Mouse (Mus musculus): ENCODE data around the gene Actr5. TPM values are rescaled to one million over a fixed set of nuclear protein-coding genes. Genes with fewer than 3 reads are reported as not detected.

The Actr5 gene
- polyA plus RNA-seq, 2 experiments from 2014 or later: 2.1 to 2.9 TPM

DNA sequence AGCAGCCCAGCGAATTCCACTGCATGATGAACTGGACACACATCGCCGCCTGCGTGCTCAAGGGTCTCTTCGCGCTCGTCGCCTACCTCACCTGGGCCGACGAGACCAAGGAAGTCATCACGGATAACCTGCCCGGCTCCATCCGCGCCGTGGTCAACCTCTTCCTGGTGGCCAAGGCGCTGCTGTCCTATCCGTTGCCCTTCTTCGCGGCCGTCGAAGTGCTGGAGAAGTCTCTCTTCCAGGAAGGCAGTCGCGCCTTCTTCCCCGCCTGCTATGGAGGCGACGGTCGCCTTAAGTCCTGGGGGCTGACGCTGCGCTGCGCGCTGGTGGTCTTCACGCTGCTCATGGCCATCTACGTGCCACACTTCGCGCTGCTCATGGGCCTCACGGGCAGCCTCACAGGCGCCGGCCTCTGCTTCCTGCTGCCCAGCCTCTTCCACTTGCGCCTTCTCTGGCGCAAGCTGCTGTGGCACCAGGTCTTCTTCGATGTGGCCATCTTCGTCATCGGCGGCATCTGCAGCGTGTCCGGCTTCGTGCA is 10.2 kb upstream of the Actr5 start:
- no peak for ATAC-seq

DNA sequence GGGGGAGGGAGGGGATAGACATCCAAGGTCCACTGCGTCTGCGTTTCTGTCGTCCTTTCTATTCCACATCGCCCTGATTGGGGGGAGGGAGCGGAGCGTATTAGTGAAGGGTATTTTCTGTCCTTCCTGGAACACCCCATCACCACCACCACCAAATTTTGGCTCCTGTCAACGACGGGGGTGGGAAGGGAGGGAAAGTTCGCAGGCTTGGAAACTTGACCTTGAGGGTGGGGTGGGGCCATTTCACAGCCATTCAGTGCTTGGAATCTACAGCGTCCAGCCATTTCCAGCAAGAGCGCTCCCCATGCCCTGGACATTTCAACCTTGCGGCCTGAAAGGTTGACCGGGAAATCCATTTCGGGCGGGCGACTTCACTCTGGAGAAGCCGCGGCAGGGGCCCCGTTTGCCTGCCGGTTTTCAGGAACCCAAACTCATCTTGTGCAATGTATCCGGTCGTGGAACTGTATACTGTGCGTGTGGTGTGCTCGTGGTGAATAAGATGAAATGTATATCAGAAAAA is 9.5 kb upstream of the Actr5 start:
- no peak for ATAC-seq

DNA sequence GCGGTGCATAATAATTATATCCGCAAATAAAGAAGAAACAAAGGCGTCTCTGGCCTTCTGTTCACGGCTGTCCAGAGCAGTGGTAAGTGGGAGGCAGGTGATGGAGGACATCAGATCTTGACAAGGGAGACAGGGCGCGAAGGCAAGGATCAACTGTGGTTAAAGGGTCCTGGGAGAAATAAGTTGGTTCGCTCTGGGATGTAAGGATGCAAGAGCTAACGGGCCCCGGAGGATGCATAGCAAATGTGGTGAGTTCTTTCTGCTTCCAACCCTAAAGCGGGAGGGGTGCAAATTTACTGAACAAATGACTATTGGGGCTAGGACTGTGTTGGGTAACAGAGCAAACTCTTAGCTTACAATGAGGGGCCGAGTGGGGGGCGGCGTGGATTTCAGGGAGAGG is 9.0 kb upstream of the Actr5 start:
- no peak for ATAC-seq

DNA sequence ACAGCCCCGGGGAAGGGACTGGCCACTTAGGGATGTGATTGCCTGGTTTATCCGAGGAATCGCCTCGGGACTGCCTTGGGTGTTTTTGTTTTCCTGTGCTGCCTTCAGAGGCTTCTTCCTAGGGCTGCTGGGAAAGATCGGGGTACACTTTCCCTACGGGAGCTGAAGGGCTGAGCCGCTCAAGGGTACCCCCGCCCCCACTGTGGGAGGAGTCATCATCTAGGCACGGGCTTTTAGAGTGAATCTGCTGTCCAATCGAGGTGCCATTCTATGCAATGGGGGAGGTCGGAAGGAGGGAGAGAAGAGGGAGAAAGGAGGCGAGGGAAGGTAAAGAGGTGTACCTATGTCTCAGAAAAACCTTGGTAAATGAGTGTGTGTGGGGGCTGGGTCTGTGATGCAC is 8.4 kb upstream of the Actr5 start:
- ATAC-seq: no peak

- no peak for ATAC-seq
Measured at GRCm38 (mm10) chr2:158616790-158617189, 7.9 kb upstream of the Actr5 start.

GRCm38 (mm10) chr2:158625231-158625630 is 543 bp downstream of the Actr5 start:
- peak; percentile 29 for ATAC-seq

DNA sequence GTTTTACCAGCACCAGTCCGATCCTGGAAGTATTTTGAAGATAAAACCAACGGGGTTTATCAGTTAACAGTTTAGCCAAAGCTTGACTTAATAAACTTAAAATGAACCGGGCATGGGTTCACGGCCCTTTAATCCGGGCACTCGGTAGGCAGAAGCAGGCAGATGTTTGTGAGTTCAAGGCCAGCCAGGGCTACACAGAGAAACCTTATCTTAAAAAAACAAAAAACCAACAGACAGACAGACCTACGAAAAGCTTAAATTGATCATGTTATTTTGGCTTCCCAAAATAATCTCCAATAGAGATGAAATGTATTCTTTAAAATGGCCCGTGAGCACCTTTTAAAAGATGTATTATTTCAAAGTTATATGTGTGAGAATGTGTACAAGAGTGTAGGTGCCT is 1.0 kb downstream of the Actr5 start:
- ATAC-seq: no peak

GRCm38 (mm10) chr2:158628858-158629257 is 4.2 kb downstream of the Actr5 start:
- no peak for ATAC-seq

DNA sequence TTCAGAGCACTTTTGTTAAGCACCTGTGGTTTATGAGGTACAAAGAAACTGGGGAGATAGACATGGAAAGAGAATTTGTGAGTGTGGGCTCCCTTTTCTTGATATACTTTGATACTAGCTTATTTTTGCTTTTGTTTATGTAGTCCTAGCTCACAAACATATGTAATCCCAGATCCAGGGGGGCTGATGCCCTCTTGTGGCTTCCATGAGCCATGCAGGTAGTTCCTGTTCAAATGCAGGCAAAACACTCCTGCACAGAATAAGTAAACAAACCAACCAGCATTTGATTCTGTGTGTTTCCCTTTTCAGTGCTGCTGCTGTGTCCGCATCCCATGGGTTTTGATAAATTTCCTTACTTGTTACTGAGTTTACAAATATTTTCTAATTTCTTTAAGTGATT is 4.7 kb downstream of the Actr5 start:
- no peak for ATAC-seq

- ATAC-seq: no peak
Measured at GRCm38 (mm10) chr2:158631873-158632272, 7.2 kb downstream of the Actr5 start.

GRCm38 (mm10) chr2:158641869-158642268 is 17.2 kb downstream of the Actr5 start:
- ATAC-seq: peak; percentile 80

GRCm38 (mm10) chr2:158642587-158642986 is 17.9 kb downstream of the Actr5 start:
- ATAC-seq: no peak

DNA sequence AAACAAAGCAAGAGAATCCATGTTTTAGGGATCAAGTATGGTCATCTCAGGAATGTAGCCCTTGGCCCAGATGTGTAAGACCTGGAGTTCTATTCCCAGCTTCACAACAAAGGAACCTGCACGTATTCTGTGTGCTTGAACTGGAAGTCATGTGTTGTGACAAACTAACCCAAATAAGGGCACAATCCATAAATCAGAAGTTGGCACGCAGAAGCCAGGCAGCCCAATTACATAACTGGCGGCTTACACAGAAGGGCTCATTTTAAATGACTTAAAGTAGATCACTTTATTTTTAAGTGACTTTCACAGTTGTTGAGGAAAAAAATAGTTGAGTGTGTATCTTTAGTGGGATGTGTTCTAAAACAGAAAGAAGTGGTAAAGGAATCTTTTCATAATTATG is 19.1 kb downstream of the Actr5 start:
- ATAC-seq: no peak

GRCm38 (mm10) chr2:158651159-158651908 is 26.6 kb downstream of the Actr5 start:
- no peak for ATAC-seq

DNA sequence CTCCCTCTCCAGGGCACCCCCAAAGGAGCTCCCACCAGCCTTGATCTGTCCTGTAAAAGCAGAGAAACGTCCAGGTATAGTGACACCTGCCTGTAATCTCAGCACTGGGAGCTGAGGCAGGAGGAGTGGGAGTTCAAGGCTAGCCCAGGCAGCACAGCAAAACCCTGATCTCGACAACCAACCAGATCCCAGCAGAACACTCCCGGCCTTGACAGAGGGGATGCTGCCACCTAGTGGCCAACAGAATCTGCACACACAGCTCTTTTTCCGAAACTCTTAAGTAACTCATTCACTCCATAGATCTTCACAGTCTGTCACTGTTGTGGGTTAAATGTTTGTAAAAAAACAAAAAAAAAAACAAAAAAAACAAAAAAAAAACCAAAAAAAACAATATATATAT is 28.3 kb downstream of the Actr5 start:
- ATAC-seq: peak; percentile 94

DNA sequence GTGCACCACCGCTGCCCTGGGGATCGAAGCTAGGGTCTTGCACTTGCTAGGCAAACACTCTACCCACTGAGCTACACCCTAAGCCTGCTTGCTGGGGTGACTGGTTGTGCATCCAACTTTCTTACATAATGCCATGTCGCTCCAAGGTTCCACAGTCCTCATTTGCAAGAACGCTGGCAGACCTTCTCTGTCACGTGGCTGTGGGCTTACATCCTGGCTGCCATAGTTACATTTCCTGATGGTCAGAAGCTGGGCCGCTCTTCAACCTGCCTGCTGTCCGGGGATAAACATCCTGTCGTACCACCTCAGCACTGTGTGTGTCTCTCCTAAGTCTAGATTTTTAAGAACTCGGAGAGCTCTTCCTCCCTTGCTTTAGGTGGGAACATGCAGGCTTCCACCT is 30.0 kb downstream of the Actr5 start:
- ATAC-seq: no peak

DNA sequence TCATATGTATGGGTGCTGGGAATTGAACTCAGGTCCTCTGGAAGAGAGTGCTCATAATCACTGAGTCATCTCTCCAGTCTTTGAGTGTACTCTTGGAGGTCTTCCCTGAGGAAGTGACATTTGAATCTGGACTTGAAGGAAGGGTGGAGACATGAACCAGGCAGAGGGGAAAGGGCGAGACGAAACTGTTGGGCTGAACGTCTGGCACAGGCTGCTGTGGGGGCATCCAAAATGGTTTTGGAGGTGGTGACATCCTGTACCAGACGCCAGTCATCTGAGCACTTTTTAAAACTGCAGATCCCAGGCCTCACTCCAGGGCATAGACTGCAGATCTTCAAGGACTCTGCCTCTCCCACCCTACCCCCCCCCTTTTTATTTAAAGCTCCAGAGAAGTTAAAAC is 31.1 kb downstream of the Actr5 start:
- ATAC-seq: no peak

GRCm38 (mm10) chr2:158658822-158659221 is 34.1 kb downstream of the Actr5 start:
- ATAC-seq: no peak

DNA sequence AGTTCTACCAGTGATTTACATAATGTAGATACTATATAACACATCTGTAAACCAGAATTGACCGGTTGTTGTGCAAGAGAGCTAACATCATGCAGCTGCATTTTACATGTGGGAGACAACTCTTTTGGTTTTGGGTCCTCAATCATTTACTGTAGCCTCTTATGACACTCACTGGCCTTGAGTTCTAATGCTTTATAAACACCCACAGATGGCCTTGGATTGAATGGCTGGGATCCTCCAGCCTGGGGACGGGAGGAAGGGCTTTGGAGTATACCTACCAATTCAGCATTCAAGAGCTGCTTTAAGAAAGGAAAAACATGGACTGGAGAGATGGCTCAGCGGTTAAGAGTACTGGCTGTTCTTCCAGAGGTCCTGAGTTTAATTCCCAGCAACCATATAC is 34.7 kb downstream of the Actr5 start:
- no peak for ATAC-seq

- ATAC-seq: no peak
Measured at GRCm38 (mm10) chr2:158665098-158665497, 40.4 kb downstream of the Actr5 start, which contains the start of gene Ppp1r16b. Ppp1r16b (plus strand) TSS chr2:158665398.

DNA sequence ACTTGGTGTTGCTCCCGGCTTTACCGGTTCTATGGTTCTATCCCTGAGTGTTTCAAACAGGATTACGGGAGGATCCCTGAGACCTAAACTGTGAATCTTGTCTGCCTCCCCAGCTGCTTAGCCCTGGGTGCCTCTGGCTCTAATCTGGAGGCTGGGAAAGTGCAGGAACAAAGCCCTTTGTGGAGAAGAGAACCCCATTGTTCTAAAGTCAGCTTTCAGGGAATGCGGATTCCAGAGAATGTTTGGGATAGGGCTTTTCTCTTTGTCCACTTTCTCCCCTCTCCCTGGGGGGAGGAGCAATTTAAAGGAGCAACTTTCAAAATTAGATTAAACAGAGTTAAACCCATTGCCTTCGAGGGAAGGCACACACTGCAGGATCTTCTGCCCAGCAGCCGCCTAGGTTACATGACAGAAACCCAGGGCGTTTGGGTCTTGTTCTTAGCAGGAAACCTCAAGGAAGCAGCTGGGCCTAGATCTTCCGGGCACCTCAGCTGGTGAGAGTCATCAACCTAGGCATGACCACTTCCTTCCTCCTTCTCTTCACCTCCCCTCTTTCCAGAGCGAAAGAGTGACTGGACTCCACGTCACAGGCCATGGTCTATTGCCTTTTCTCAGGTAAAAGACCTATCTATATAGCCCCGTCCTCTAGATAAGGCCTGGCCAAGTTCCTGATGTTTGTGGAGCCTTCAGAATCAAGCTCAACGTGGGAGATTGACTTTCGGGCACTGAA is 41.5 kb downstream of the Actr5 start:
- peak; percentile 74 for ATAC-seq

- ATAC-seq: peak; percentile 44
Measured at GRCm38 (mm10) chr2:158667022-158667670, 42.5 kb downstream of the Actr5 start.

Measured in CD4-positive, CD25-positive, alpha-beta regulatory T cell, adult 4 months (primary cell).